Mouse (Mus musculus): ENCODE measurements around the gene Arhgap44. TPM values are rescaled to one million over a fixed set of nuclear protein-coding genes. Genes with fewer than 3 reads are reported as not detected.

Arhgap44 gene
- polyA plus RNA-seq, 1 experiment, result 82.9 TPM

DNA sequence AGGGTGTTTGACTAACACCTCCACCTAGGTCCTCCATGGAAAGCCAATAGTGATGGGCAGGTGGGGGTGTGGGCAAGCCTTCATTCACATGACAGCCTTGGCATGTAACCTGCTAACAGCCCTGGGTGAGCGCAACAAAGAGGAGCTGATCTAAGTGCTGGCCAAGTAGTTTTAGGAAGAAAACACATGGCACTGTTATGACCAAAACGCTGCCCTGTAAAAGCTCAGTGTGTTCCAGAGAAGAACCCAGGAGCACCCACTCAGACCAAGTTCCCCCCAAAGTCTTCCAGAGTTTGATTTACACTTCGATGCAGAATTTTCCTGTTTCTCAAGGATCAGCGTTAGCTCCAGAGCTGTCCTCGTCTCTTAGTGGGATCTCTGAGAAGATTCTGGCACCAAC, 65.9 kb downstream of the Arhgap44 start:
- 51% methylated on average over 5 of the region's 5 CpGs for WGBS
- H3K4me1 ChIP-seq (ENCODE audit: control insufficient read depth, insufficient read depth, low read length), result peaks cover 32% of the 10 kb centered on the region
- no peak for TF ChIP-seq POLR2A (IDR thresholded peaks at IDR 0.05; ENCODE audit: borderline replicate concordance, insufficient read depth, low read length)
- no peak for TF ChIP-seq CTCF (IDR thresholded peaks at IDR 0.05; ENCODE audit: borderline replicate concordance, insufficient read depth, low read depth, low read length)

DNA sequence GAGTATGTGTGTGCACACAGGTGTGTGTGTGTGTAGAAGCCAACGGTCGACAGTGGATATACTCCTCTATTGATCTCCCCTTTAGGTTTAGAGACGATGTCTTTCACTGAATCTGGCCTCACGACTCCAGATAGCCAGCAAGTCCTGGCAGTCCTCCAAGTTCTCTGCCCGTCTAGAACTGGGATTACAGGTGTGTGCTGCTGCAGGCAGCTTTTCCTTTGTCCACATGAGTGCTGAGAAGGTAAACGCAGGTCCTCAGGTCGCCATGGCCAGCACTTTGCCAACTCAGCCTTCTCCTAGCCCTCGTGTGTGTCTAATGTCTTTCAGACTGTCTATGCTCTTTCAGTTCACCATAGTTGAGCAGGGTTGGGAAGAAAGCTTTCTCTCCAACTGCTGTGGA, 69.9 kb downstream of the Arhgap44 start:
- Histone ChIP-seq H3K27me3 (ENCODE audit: control insufficient read depth, insufficient read depth, low read length) (no peaks in the 10 kb centered on the region), H3K27ac (ENCODE audit: insufficient read depth, low read length) (no peak overlapping the region), H3K4me3 (replicated peaks; ENCODE audit: insufficient read depth, low read depth, low read length) (no peak overlapping the region), H3K4me1 (ENCODE audit: control insufficient read depth, insufficient read depth, low read length) (peaks cover 24% of the 10 kb centered on the region)
- WGBS, result 55% methylated on average over 8 of the region's 8 CpGs
- TF ChIP-seq CTCF (IDR thresholded peaks at IDR 0.05; ENCODE audit: borderline replicate concordance, insufficient read depth, low read depth, low read length) (no peak), POLR2A (IDR thresholded peaks at IDR 0.05; ENCODE audit: borderline replicate concordance, insufficient read depth, low read length) (no peak)
- no peak for DNase-seq

More for the DNA sequence above, 65.9 kb downstream of the Arhgap44 start:
- no peak for DNase-seq
- no peak overlapping the region for H3K27ac ChIP-seq (ENCODE audit: insufficient read depth, low read length)
- H3K27me3 ChIP-seq (ENCODE audit: control insufficient read depth, insufficient read depth, low read length), result no peaks in the 10 kb centered on the region
- no peak overlapping the region for H3K4me3 ChIP-seq (replicated peaks; ENCODE audit: insufficient read depth, low read depth, low read length)

DNA sequence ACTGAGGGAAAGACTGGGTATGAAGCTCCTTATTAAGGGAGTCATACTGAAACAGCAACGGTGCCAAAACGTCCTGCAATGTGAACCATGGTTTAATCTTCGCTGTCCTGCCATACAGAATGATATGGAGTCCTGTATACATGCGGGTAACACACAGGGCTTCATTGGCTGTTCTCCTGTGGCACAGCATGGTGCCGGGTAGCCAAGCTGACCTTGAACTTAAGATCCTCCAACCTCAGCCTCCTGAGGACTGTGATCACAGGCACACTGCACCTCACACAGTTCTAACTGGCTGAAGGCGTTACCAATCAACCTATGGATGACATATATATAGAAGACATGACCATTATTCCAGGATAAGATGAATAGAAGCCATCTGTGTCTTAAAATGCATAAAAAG, 72.4 kb downstream of the Arhgap44 start:
- WGBS, result 72% methylated on average over 6 of the region's 6 CpGs
- Histone ChIP-seq H3K4me1 (ENCODE audit: control insufficient read depth, insufficient read depth, low read length) (peaks cover 14% of the 10 kb centered on the region), H3K27me3 (ENCODE audit: control insufficient read depth, insufficient read depth, low read length) (no peaks in the 10 kb centered on the region), H3K27ac (ENCODE audit: insufficient read depth, low read length) (no peak overlapping the region), H3K4me3 (replicated peaks; ENCODE audit: insufficient read depth, low read depth, low read length) (no peak overlapping the region)
- TF ChIP-seq CTCF (IDR thresholded peaks at IDR 0.05; ENCODE audit: borderline replicate concordance, insufficient read depth, low read depth, low read length) (no peak), POLR2A (IDR thresholded peaks at IDR 0.05; ENCODE audit: borderline replicate concordance, insufficient read depth, low read length) (no peak)
- no peak for DNase-seq

DNA sequence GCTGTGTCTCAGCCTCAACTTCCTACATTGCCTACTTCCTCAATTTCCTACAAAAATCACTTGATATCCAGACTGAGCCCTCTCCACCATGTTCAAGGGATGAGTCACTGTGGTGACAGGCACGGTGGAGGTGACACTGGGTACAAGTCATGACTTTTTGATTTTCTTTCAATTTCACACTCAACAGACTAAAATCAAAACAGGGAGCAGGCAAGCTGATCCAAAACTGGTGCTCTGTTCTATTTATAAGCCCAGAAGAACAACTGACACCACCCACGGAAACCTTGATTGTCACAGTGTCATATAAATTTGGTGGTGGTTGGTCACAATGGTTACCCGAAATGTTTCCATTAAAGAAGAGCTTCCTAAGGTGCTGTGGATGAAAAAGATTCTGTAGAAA, 72.8 kb downstream of the Arhgap44 start:
- peaks cover 14% of the 10 kb centered on the region for H3K4me1 ChIP-seq (ENCODE audit: control insufficient read depth, insufficient read depth, low read length)
- no peaks in the 10 kb centered on the region for H3K27me3 ChIP-seq (ENCODE audit: control insufficient read depth, insufficient read depth, low read length)
- no peak for DNase-seq
- 42% methylated on average over 3 of the region's 3 CpGs for WGBS
- no peak for TF ChIP-seq POLR2A (IDR thresholded peaks at IDR 0.05; ENCODE audit: borderline replicate concordance, insufficient read depth, low read length)
- no peak overlapping the region for H3K4me3 ChIP-seq (replicated peaks; ENCODE audit: insufficient read depth, low read depth, low read length)
- H3K27ac ChIP-seq (ENCODE audit: insufficient read depth, low read length), result no peak overlapping the region

DNA sequence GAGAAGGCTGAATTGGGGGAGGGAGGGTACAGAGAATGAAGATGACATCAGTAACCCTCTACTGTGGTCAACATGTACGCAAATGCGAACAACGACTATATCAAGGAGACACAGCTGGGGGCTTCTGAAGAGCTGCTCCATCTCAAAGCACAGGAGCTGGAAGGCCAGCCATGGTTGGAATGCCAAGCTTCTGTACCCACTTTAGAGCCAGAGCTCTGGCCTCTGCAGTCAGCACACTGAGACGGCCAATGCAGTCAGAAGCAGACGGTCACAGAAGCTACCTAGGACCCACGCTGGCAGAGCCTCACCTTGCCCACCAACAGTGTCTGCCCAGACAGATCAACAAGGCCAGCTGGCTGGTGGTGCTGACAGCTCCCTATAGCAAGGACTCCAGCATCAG, 73.5 kb downstream of the Arhgap44 start:
- Histone ChIP-seq H3K27ac (ENCODE audit: insufficient read depth, low read length) (peak overlapping the region; percentile 29; the same call in 1 of the 2 replicates), H3K27me3 (ENCODE audit: control insufficient read depth, insufficient read depth, low read length) (no peaks in the 10 kb centered on the region), H3K4me3 (replicated peaks; ENCODE audit: insufficient read depth, low read depth, low read length) (no peak overlapping the region), H3K4me1 (ENCODE audit: control insufficient read depth, insufficient read depth, low read length) (peaks cover 14% of the 10 kb centered on the region)
- peak; percentile 54 to 63 for DNase-seq
- TF ChIP-seq CTCF (IDR thresholded peaks at IDR 0.05; ENCODE audit: borderline replicate concordance, insufficient read depth, low read depth, low read length) (no peak), POLR2A (IDR thresholded peaks at IDR 0.05; ENCODE audit: borderline replicate concordance, insufficient read depth, low read length) (no peak)
- WGBS, result 36% methylated on average over 6 of the region's 6 CpGs

DNA sequence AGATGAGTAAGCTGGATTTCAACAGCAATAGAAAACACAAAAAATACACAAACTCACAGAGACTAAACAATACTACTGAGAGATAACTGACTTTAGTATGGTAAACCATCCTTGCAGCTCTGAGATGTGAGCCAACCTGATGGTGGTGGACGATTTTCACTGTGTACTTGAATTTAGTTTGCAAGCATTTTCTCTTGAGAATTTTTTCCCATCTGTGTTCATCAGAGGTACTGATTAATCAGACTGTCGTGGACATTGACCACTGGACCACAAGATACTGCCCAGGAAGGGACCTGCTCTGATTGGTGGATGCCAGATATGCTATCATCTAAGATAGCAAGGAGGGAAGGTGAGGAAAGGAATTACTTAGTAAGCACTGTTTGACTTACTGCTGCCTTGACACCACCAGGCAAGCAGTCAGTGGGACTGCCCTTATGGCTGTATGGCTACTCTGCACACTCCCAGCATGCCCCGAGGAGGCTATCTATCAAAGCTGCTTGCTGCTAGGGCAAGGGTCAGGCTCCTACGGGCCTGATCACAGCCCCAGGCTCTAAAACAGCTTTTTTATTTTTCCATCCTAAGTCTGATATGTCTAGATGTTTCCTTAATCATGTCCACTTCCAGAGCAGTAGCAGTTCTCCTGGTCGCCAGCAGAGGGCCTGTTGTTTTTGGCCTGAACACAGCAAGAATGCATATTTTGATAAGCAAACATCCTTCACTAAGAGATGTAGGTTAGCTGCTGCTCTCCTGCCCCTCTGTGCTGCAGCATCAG, 74.1 kb downstream of the Arhgap44 start:
- H3K4me1 ChIP-seq (ENCODE audit: control insufficient read depth, insufficient read depth, low read length), result peaks cover 14% of the 10 kb centered on the region
- peak; percentile 68 to 80 for DNase-seq
- no peak overlapping the region for H3K4me3 ChIP-seq (replicated peaks; ENCODE audit: insufficient read depth, low read depth, low read length)
- H3K27me3 ChIP-seq (ENCODE audit: control insufficient read depth, insufficient read depth, low read length), result no peaks in the 10 kb centered on the region
- TF ChIP-seq POLR2A (IDR thresholded peaks at IDR 0.05; ENCODE audit: borderline replicate concordance, insufficient read depth, low read length) (no peak), CTCF (IDR thresholded peaks at IDR 0.05; ENCODE audit: borderline replicate concordance, insufficient read depth, low read depth, low read length) (peak; percentile 73)
- no peak overlapping the region for H3K27ac ChIP-seq (ENCODE audit: insufficient read depth, low read length)
- WGBS, result 54% methylated on average over 5 of the region's 5 CpGs

DNA sequence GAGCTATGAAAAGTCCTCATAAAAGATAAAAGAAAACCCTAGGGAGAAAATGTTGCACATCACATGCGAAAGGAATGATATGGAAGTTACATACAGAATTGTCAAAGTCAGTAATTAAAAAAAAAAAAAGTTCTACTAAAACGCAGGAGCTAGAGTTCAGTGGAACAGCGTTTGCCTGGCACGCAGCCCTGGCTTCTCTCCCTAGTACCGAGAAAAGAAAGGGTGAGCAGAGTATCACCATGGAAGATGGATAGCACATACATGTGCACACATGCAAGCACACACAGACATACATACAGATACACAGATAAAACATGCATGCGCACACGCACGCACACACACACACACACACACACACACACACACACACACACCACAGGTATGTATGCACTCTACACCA, 82.0 kb downstream of the Arhgap44 start:
- no peak for DNase-seq
- Histone ChIP-seq H3K27ac (ENCODE audit: insufficient read depth, low read length) (no peak overlapping the region), H3K27me3 (ENCODE audit: control insufficient read depth, insufficient read depth, low read length) (no peaks in the 10 kb centered on the region), H3K4me3 (replicated peaks; ENCODE audit: insufficient read depth, low read depth, low read length) (no peak overlapping the region), H3K4me1 (ENCODE audit: control insufficient read depth, insufficient read depth, low read length) (no peaks in the 10 kb centered on the region)
- TF ChIP-seq CTCF (IDR thresholded peaks at IDR 0.05; ENCODE audit: borderline replicate concordance, insufficient read depth, low read depth, low read length), result no peak
- no peak for TF ChIP-seq POLR2A (IDR thresholded peaks at IDR 0.05; ENCODE audit: borderline replicate concordance, insufficient read depth, low read length)
- WGBS, result 53% methylated on average over 8 of the region's 8 CpGs

DNA sequence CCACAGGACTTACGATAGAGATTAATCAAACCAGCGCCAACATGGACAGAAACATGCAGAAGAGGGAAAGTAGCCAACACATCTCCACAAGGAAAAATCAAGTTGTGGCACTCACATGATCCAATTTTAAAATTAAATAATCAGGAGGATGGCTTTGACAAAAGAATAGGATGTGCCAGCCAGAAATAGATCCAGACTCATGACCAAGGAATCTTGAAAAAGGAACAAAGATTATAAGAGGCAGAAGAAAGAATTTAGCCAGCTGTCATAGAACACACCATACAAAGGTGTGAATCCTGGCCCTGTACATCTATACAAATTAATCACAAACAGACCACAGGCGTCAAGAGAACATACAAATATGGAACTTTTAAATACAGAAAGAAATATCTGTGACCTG, 82.5 kb downstream of the Arhgap44 start:
- DNase-seq, result no peak
- 50% methylated on average over 3 of the region's 3 CpGs for WGBS
- Histone ChIP-seq H3K27ac (ENCODE audit: insufficient read depth, low read length) (no peak overlapping the region), H3K27me3 (ENCODE audit: control insufficient read depth, insufficient read depth, low read length) (no peaks in the 10 kb centered on the region), H3K4me1 (ENCODE audit: control insufficient read depth, insufficient read depth, low read length) (no peaks in the 10 kb centered on the region), H3K4me3 (replicated peaks; ENCODE audit: insufficient read depth, low read depth, low read length) (no peak overlapping the region)
- TF ChIP-seq POLR2A (IDR thresholded peaks at IDR 0.05; ENCODE audit: borderline replicate concordance, insufficient read depth, low read length), result no peak
- no peak for TF ChIP-seq CTCF (IDR thresholded peaks at IDR 0.05; ENCODE audit: borderline replicate concordance, insufficient read depth, low read depth, low read length)
